Mouse (Mus musculus): ENCODE data around the gene Akna.

DNA sequence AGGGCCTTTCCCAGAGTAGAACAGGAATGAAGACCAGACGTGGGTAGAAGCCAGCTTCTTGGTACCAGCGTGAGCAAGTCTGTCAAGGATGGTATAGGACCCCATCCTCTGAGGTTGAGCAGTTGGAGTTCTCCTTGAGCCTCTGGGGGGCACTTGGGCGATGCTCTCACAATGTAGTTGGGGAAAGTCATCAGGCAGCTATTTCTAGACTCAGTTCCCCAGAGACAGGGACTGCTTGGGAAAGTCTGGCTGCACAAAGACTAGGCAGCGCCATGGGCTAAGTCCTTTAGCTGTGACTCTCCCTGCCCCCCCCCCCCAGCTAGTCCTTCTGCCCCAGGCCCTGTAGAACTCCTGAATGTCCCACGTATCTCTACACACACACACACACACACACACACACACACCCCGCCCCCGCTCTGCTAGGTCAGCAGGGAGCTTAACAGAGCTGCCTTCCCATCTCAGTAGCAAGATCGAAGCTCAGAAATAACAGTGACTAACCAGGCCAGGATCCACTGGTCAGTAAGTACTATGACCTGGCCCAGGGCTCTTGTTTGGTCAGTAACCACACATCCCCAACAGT is 3.4 kb downstream of the Akna start:
- no peak for TF ChIP-seq CTCF (IDR thresholded peaks at IDR 0.05; ENCODE audit: borderline replicate concordance, control insufficient read depth, extremely low read depth, insufficient read depth, low read length, poor library complexity)
- TF ChIP-seq POLR2A (IDR thresholded peaks at IDR 0.05; ENCODE audit: control insufficient read depth, extremely low read depth, insufficient read depth, low read length, poor library complexity), result no peak

Data from thymus, adult 2 months (tissue).